ENCODE assay signal across 9 mouse cellular contexts in the genomic region with DNA sequence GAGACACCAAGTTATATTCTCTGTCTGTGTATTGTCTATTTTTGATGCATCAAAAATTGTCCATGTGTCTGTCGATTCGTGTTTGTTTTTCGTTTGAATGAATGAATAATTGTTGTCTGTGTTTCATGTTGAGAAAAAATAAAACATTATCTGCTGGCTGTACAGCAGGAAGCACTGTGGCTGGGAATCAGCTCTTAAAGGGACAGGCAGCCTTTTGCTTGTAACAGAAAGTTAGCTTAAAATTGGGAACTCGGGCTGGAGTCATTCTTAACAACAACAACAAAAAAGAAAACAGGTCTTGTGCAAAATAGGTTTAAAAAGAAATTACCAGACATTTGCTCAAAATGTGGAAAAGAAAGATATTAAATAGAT. TPM values are rescaled to one million over a fixed set of nuclear protein-coding genes. Genes with fewer than 3 reads are reported as not detected.
DNase-seq lines count a peak whose midpoint lies in the region; ATAC-seq and TF ChIP-seq lines count a peak whose summit lies in the region.
"Had no signal": no experiment of that assay in that cellular context is flagged by ENCODE, and none has a peak within 500 bp of the region (broad histone marks: within the 10 kb centered on the region; RNA-seq: fewer than 3 reads in every experiment).

No protein-coding gene starts in this region.

- H3K27ac ChIP-seq in gastrocnemius, adult 2 months, result peak overlapping the region; percentile 6; the same call in 1 of the 2 replicates
- H3K27ac ChIP-seq in liver, embryonic 13.5 days, result no peak overlapping the region

- DNase-seq in gastrocnemius, adult 2 months, result no peak
- DNase-seq in gastrocnemius, adult 8-10 months (ENCODE audit: low spot score in 2 of 2), result no peak
- DNase-seq in liver, embryonic 13.5 days, result no peak
- DNase-seq in adrenal gland, postnatal 4 days (ENCODE audit: low spot score in 2 of 2), result no peak
- no peak for DNase-seq in layer of hippocampus, postnatal 36 days
- no peak for DNase-seq in frontal cortex, postnatal 25 days (ENCODE audit: low spot score in 2 of 2)

- no peaks in the 10 kb centered on the region for H3K4me1 ChIP-seq in E14TG2a.4 (replicated peaks; ENCODE audit: low read depth, low read length)
- peaks cover 5% of the 10 kb centered on the region; the same call in 1 of the 2 replicates for H3K4me1 ChIP-seq in liver, embryonic 13.5 days (replicated peaks)

- intact Hi-C loops in gastrocnemius, adult 2 months (cut with DNase I), result no loop called here

- H3K9me3 ChIP-seq in E14TG2a.4 (ENCODE audit: low read length), result peaks cover 5% of the 10 kb centered on the region; the same call in 1 of the 2 replicates
- no peaks in the 10 kb centered on the region for H3K9me3 ChIP-seq in liver, embryonic 13.5 days (replicated peaks)

- ATAC-seq in granulocyte monocyte progenitor cell, adult 5-6 weeks (replicated peaks; ENCODE audit: poor library complexity, severe bottlenecking), result 0 out of 2 replicates have a peak, but pooled peaks have one; percentile 22
- ATAC-seq in liver, embryonic 13.5 days (ENCODE audit: low read depth), result peak; percentile 56

- peak overlapping the region; percentile 68; the same call in 1 of the 2 replicates for H3K9ac ChIP-seq in liver, embryonic 13.5 days

- peak overlapping the region; percentile 85 for H3K4me3 ChIP-seq in gastrocnemius, adult 2 months
- H3K4me3 ChIP-seq in E14TG2a.4 (replicated peaks; ENCODE audit: low read length), result peak overlapping the region; percentile 82
- peak overlapping the region; percentile 70 for H3K4me3 ChIP-seq in liver, embryonic 13.5 days (replicated peaks)

- TF ChIP-seq CTCF in gastrocnemius, adult 2 months (IDR thresholded peaks at IDR 0.05), result no peak
- TF ChIP-seq CTCF in E14TG2a.4 (conservative IDR thresholded peaks at IDR 0.05; ENCODE audit: low read length), result no peak

- peak overlapping the region; percentile 90 for H3K4me2 ChIP-seq in liver, embryonic 13.5 days

- no peaks in the 10 kb centered on the region for H3K27me3 ChIP-seq in E14TG2a.4 (ENCODE audit: insufficient read depth, low read length)
- H3K27me3 ChIP-seq in liver, embryonic 13.5 days, result no peaks in the 10 kb centered on the region

- 0% methylated on average over 4 of the region's 4 CpGs for WGBS in liver, embryonic 13.5 days (ENCODE audit: insufficient replicate concordance)

- no peaks in the 10 kb centered on the region for H3K36me3 ChIP-seq in E14TG2a.4 (ENCODE audit: insufficient read depth, low read length)
- H3K36me3 ChIP-seq in liver, embryonic 13.5 days, result no peaks in the 10 kb centered on the region

RNA-seq across cellular contexts. Expression of gene Olfr725, which starts 22.5 kb away (rescaled TPM):
- total RNA-seq in gastrocnemius, adult 2 months (2021), result not detected
- total RNA-seq in gastrocnemius, adult 8-10 months (2022), result not detected
- total RNA-seq in granulocyte monocyte progenitor cell, adult 5-6 weeks (2014; fragmentation: Nextera tagmentation), result not detected in 2 replicates
- total RNA-seq in granulocyte monocyte progenitor cell, adult 5-6 weeks (2017), result not detected in 2 replicates
- polyA plus RNA-seq in liver, embryonic 13.5 days (2015; fragmentation: Nextera tagmentation; extraction: Ambion mirVana), result not detected in 2 replicates
- total RNA-seq in adrenal gland, postnatal 4 days (2021), result not detected
- not detected for total RNA-seq in layer of hippocampus, postnatal 36 days (2021)
- polyA plus RNA-seq: C2C12 had no signal

RNA-seq across cellular contexts. Expression of gene Olfr726, which starts 28.0 kb away (rescaled TPM):
- total RNA-seq in gastrocnemius, adult 2 months (2021), result not detected
- total RNA-seq in gastrocnemius, adult 8-10 months (2022), result not detected
- not detected in 2 replicates for total RNA-seq in granulocyte monocyte progenitor cell, adult 5-6 weeks (2014; fragmentation: Nextera tagmentation)
- total RNA-seq in granulocyte monocyte progenitor cell, adult 5-6 weeks (2017), result not detected in 2 replicates
- not detected in 2 replicates for polyA plus RNA-seq in liver, embryonic 13.5 days (2015; fragmentation: Nextera tagmentation; extraction: Ambion mirVana)
- total RNA-seq in adrenal gland, postnatal 4 days (2021), result not detected
- not detected for total RNA-seq in layer of hippocampus, postnatal 36 days (2021)
- polyA plus RNA-seq: C2C12 had no signal
